Mouse (Mus musculus) spleen, adult 2 months (tissue): ENCODE results near the gene Wnk2.

ENCODE experiments used
- CTCF ChIP-seq: fragments of 200-500 bp; IDR thresholded peaks from 2 replicates; pipeline ENCODE4 v1.5.1; 2011; ENCODE audit warnings: mild to moderate bottlenecking, inconsistent platforms; ENCODE audit not compliant: insufficient read depth, insufficient read length, insufficient replicate concordance; ENCODE audit errors: extremely low read depth
- POLR2A ChIP-seq: fragments of 200-500 bp; IDR thresholded peaks from 2 replicates; pipeline ENCODE4 v1.6.1; 2011; ENCODE audit warnings: low read depth, low read length, inconsistent platforms

GRCm38 (mm10) chr13:49090176-49090575 is 57.6 kb downstream of the Wnk2 start:
- TF ChIP-seq CTCF (no peak), POLR2A (no peak)
